Mouse (Mus musculus): ENCODE measurements at regions not wholly inside any gene's neighbourhood (a gene's known extent, or its start where the extent isn't known, plus 50 kb on each side); places are given as distances from the start of the nearest gene placed in this dataset.

DNA sequence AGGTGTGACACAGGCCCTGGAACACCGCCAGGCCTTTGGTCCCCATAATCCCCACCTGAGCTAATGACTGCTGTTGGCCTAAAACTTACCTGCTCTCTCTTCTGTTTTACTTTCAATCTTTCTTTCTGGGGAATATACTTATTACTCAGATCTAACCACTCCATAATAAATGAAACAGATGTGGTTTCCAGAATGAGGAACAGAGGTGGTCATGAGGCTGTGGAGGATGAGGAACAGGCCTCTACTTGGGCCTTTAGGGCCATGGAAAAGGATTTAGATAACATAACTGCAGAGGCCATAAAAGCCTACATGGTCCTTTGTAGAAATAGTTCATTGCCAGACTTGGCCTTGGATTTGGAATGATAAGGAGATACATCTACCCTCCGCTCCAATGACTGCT is 74.1 kb downstream of the B3gnt5 start:
- ATAC-seq (ENCODE audit: extremely low read depth, insufficient number of reproducible peaks, low FRiP score, poor library complexity, severe bottlenecking) = no peak

DNA sequence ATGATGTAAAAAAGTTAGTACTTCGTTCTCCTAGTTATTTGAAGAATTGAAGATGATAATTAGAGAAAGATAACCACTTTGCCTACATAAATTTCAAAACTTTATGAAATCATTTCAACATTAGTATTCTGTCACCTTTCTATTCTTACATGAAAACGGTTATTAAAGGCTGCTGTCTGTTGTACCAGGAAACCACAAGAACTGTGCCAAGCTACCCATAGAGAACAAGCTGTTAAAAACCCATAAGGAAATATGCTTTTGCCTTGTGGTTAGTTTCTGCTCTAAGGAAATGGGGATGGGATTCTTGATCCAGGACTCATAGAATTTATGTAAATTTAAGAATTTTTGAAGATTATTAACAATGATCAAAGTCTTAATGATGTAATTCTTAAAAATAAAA is 74.7 kb downstream of the B3gnt5 start:
- ATAC-seq (ENCODE audit: extremely low read depth, insufficient number of reproducible peaks, low FRiP score, poor library complexity, severe bottlenecking) = no peak

DNA sequence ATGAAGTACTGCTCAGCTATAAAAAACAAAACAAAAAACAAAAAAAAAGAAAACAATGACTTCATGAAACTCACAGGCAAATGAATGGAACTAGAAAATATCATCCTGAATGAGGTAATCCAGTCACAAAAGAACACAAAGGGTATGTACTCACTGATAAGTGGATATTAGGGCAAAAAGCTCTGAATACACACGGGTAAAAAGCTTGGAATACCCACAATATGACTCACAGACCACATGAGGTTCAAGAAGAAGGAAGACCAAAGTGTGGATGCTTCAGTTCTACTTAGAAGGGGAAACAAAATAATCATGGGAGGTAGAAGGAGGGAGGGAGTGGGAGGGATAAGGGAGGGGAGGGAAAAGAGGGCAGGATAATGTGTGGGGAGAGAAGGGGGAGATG is 79.8 kb downstream of the B3gnt5 start:
- no peak for ATAC-seq (ENCODE audit: extremely low read depth, insufficient number of reproducible peaks, low FRiP score, poor library complexity, severe bottlenecking)

DNA sequence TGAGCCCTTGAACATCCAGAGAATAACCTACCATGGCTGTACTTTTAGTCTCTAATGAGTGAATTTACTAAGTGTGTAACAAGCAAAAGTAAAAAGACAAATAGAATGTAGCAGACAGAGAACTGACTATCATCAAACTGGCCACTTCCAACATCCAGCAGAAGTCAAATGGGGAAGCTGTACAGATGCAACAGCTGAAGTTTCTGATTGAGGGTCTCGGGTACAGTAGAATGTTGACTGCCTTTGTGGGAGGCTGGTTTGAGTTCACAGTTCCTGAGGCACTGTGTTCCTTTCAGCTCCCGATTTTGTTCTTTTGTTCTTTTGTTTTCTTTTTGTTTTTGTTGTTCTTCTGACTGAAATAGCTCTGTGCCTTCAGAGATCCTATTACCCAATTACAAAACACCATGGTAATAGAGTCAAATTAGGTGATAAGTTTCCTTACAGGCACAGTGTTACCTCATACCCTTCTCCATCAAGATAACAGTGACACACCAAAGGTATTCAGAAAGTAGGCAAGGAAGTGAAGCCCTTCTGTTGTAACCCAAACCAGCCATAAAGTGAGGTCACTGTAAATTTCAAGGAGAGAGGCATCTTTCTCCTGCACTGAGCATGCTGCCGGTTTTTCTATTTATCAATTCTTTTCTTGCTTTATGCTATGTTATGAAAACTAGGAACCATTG is 82.5 kb downstream of the B3gnt5 start:
- no peak for ATAC-seq (ENCODE audit: extremely low read depth, insufficient number of reproducible peaks, low FRiP score, poor library complexity, severe bottlenecking)

DNA sequence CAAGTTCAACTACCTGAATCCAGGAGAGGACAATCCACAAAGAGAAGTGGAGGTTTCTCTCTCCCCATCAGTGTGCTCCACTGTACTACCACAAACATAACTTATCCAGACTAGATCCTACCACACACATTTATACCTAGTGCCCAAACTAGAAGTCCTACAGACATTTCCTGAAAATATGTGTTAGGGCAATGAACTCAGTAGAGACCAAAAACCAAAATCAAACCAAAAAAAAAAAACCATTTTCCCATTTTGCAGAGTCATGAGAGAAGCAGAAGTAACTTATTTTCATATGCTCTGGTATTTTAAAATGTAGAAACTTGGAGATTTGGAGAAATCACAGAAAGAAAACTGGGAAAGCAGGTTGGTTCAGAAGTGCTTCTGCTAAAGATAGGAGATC is 83.7 kb downstream of the B3gnt5 start:
- peak; percentile 36; the same call in 1 of the 2 replicates for ATAC-seq (ENCODE audit: extremely low read depth, insufficient number of reproducible peaks, low FRiP score, poor library complexity, severe bottlenecking)

DNA sequence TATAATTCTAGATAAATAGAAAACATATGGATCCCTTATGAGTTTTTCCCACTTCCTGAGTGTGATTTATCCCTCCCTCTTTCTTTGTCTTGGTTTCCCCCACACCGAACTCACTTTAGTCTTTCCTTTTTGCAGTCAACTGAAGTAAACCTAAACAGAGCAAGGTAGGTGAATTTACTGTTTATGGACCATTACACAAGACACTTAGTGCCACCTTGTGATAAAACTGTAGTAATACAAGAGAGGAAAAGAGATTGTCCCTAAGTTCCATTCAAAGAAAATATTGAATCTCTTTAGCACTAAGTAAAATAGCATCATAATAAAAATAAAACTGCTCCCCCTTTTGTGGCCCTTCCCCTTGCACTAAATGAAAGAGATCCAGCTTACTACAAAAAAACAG is 88.4 kb downstream of the B3gnt5 start:
- peak; percentile 92 for ATAC-seq (ENCODE audit: extremely low read depth, insufficient number of reproducible peaks, low FRiP score, poor library complexity, severe bottlenecking)

DNA sequence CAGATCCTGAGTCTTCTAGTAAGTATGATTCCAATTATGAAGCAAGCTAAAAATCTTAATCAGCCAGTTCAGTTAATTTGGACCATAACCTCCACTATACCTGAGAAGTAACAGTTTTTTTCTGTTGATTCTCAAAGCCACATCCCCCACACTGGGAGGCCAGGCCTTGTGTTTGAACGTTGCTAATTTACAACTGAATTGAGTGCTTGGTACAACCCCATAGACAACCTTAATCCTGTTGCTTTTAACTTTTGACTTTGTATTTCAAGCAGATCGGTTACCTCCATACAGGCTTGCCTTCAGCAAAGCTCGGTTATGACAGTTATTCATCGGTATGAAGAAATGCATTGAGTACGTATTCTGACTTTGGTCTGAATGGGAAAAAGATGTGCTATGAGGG is 105.3 kb downstream of the B3gnt5 start:
- no peak for ATAC-seq (ENCODE audit: extremely low read depth, insufficient number of reproducible peaks, low FRiP score, poor library complexity, severe bottlenecking)

DNA sequence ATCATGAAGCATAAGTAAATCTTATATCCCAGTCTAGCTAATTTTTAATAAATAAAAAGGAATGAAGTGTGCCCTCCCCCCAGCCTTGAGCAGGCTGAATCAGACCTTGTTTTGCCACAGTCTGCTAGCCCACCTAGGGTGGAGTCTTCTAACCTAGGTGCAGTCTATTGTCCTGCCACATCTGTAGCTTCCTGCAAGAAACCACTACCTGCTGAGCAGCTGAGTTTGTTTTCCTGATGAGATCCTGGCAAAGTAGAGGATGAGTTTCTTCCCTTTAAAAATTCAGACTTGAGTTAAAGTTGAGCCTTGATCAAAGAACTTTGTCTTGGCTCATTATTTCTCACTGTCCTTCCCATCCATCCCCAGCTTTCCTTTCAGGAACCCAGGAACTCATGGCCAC is 105.9 kb downstream of the B3gnt5 start:
- ATAC-seq (ENCODE audit: extremely low read depth, insufficient number of reproducible peaks, low FRiP score, poor library complexity, severe bottlenecking) = no peak

DNA sequence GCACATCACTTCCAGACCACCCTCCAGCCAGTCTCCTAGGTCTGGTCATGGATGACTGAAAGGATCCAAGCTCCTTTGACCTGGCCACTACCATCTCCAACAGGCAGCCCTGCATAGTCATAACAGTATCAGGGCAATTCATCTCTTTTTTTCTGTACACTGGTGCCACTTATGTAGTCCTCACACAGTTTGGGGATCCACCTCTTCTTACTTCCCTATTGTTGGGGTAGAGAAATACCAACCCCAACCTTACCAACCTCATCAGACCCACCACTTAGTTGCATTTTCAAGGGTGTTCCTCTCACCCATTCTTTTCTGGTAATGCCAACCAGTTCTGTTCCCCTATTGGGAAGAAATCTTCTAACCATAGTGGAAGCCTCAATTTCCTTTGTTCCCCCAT is 109.4 kb downstream of the B3gnt5 start:
- no peak for ATAC-seq (ENCODE audit: extremely low read depth, insufficient number of reproducible peaks, low FRiP score, poor library complexity, severe bottlenecking)

DNA sequence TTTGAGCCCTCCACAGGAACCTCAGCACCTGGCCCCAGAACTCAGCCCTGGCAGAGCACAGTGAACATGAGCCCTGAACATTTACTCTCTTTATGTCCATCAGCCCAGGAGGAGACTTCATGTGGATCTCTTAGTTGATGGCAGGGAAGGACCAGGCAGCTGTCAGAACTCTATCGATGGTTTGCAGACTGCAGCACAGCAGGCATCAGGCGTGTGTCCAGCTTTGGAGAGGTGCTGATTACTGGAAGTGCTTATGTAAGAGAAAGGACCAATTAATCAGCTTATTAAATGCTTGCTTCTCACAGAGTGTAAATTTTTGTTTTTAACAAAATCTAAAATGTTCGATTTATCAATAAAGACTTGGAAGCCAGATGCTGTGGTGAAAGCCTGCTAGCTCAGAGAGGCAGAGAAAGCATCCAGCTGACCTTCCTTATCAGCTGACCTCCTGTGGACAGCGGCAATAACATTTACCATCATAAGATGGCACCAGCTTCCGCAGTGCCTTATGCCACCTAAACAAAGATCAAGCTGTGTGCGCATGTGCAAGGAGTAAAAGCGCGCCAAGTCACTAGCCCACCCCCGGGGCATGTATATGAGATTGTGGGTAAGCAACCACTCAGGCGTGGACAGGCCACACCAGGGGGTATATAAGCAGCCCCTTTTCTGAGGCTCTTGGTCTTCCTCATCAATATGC is 105.8 kb downstream of the Klhl6 start:
- no peak for ATAC-seq (ENCODE audit: extremely low read depth, insufficient number of reproducible peaks, low FRiP score, poor library complexity, severe bottlenecking)

DNA sequence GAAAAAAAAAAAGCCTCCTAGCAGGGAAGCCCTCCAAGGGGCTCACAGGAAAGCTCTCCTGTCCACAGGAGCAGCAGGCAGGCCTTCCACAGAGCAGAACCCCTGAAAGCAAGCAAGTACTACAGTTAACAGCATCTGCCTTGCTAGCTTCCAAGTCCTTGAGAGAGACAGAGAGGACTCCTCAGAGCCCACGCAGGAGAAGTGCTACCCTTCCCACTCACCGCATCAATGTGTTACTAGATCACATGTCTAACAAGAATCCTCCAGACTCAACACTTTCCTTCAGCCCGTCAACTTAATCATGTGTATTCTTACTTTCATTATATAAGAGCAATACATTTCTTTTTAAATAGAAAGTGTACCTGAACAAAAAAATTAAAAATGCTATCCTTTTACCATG is 99.9 kb downstream of the Klhl6 start:
- ATAC-seq (ENCODE audit: extremely low read depth, insufficient number of reproducible peaks, low FRiP score, poor library complexity, severe bottlenecking) = no peak

DNA sequence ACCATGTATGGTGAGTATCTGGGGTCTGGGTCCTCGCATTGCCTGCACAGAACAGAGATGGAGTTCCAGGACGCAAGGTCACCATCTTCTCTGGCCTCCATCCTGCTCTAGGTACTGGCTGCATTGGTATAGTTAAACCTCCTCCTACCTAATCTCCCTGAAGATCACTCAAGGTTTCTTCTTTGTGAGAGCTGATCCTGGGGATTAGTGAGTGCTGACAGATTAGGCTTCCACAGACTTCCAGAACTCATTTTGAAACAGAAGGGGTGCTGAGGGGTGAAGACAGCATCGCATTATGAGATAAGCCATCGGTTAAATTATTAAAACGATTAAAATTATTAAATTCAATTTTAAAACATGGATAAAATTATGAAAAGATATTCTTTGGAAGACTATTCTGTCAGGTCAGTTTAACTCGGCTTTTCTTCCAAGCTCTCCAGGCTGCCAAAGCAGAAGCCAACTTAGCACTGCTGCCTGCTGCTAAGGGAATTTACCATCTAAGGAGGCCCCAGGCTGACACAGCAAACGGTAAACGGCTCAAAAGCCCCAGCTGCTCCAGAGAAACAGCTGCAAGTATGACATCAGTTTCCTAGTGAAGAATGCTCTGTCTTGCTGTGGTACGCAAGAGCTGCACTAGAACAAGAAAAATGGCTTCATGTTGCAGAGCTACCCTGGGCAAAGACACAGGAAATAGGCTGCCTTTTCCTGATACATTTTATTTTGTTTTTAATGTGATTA is 98.9 kb downstream of the Klhl6 start:
- no peak for ATAC-seq (ENCODE audit: extremely low read depth, insufficient number of reproducible peaks, low FRiP score, poor library complexity, severe bottlenecking)

DNA sequence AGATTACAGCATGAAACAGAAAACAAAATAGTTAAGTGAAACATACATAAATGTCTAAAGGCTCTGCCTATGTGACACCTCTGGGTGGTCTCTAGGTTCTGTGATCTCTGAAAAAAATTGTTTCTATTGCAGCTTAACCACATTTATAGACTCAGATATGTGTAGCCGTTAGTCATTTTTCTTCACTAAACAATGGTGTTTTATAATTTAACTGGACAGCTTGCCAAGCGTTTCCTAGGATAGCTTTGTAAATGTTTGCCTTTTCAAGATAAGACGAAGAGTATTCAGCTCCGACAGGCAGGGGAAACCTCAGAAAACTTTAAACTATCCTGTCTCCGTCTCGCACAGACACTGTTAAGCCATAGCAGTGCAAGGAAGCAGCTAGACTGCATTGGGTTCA is 98.3 kb downstream of the Klhl6 start:
- no peak for ATAC-seq (ENCODE audit: extremely low read depth, insufficient number of reproducible peaks, low FRiP score, poor library complexity, severe bottlenecking)

DNA sequence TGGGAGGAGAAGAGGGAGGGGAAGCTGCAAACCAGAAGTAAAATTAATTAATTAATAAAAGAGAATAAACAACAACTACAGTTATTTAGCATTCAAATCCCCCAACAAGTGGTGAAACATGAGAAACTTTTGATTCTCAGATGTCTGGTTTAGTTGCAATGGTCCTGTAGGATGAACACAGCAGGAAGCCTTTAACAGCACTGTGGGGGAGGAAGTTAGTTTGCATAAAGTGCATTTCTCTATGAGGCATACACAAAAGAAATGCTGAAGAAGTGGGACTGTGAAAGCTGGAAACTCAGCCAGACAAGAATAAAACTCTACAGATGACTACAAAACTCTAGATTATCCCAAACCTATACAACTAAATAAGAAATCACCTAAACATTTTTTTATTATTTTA is 96.2 kb downstream of the Klhl6 start:
- ATAC-seq (ENCODE audit: extremely low read depth, insufficient number of reproducible peaks, low FRiP score, poor library complexity, severe bottlenecking) = no peak

DNA sequence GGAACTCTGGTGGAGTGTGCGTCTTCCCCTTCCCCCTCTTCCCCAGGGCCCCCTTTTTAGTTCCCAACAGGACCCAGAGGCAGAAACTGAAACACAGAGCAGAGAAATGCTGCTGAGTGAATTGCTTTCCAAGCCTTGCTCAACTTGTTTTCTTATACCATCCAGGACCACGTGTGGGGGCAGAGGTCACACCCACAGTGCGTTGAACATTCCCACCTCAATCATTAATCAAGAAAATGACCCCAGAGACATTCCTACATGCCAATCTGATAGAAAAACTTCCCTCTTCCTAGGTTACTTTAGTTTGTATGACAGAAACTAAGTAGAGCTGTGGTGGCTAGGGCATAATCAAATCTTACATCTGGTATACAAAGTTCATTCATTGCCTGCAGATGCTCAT is 93.3 kb downstream of the Klhl6 start:
- no peak for ATAC-seq (ENCODE audit: extremely low read depth, insufficient number of reproducible peaks, low FRiP score, poor library complexity, severe bottlenecking)

DNA sequence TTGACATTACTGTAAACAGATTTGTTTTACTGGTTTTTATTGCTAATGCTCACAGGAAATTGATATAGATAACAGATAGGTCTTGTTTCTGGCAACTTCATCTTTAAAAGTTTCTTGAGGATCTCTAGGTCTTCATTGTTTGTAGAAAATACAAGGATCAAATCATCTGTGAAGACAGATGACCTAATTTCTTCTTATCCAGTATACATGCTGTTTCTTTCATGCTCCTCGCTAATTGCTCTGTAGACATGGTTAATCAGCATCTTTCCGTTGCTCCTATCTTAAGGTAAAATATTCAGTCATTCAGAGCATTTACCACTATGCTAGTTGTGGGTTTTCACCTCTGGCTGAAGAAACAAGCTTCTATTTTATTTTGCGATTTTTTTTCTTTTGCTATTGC is 91.4 kb downstream of the Klhl6 start:
- no peak for ATAC-seq (ENCODE audit: extremely low read depth, insufficient number of reproducible peaks, low FRiP score, poor library complexity, severe bottlenecking)

DNA sequence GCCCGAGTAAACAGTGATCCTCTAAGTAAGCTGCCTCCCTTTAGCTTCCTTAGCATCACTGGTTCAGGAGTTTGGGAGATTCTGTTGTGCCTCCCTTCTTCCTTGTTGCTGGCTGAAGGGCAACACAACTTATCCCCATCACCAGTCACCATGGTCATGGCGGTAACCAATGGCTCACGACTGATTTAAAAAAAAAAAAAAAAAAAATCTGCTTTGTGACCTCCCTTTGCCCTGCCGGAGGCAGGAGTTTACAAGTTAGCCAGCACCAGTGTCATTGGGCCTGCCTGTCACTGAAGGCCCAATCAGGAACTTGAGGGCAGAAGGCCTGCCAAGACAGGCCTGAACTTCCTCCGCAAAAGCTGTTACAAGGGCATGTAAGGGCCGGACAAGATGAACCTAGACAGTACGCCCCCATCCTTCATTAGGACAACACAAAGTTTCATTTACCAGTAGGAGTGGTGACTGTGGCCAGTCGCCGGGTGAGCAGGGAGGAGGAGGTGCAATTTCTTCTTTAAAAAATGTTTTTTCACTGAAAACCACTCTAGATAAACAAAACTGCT is 88.3 kb downstream of the Klhl6 start:
- no peak for ATAC-seq (ENCODE audit: extremely low read depth, insufficient number of reproducible peaks, low FRiP score, poor library complexity, severe bottlenecking)
